Mouse (Mus musculus) forebrain, postnatal 0 days (tissue): Measurements from ENCODE around the gene Cd180. TPM values are rescaled to one million over a fixed set of nuclear protein-coding genes. Genes with fewer than 3 reads are reported as not detected.

ENCODE experiments used
- ATAC-seq: fragments of 200-750 bp; cut with Nextera tagmentation; 2 replicates; pipeline ENCODE4 v1.8.0; 2017; ENCODE audit warnings: mild to moderate bottlenecking, moderate library complexity
- DNase-seq: peaks from one replicate; pipeline ENCODE4 v3.0.0-alpha.2; 2015
- H3K27ac ChIP-seq: fragments of 300-500 bp; sonication (generic); 2 replicates; pipeline ENCODE4 v1.5.1; 2014; ENCODE audit warnings: low read depth, mild to moderate bottlenecking, antibody characterized with exemption, low read length, moderate library complexity, mixed read lengths
- H3K27me3 ChIP-seq: fragments of 300-500 bp; sonication (generic); 2 replicates; pipeline ENCODE4 v1.6.1; 2014; ENCODE audit warnings: mild to moderate bottlenecking, low read length, mixed read lengths; ENCODE audit not compliant: insufficient read depth
- H3K36me3 ChIP-seq: fragments of 300-500 bp; sonication (generic); 2 replicates; pipeline ENCODE4 v1.6.1; 2014; ENCODE audit warnings: mild to moderate bottlenecking, moderate library complexity; ENCODE audit not compliant: insufficient read depth
- H3K4me1 ChIP-seq: fragments of 300-500 bp; sonication (generic); 2 replicates; pipeline ENCODE4 v1.6.1; 2014; ENCODE audit warnings: antibody characterized with exemption; ENCODE audit not compliant: insufficient read depth
- H3K4me2 ChIP-seq: fragments of 300-500 bp; sonication (generic); 2 replicates; pipeline ENCODE4 v1.6.1; 2014; ENCODE audit warnings: low read depth, mild to moderate bottlenecking, moderate library complexity
- H3K4me3 ChIP-seq: fragments of 300-500 bp; sonication (generic); 2 replicates; pipeline ENCODE4 v1.5.1; 2014; ENCODE audit warnings: low read depth, low read length, mixed read lengths
- H3K9ac ChIP-seq: fragments of 300-500 bp; sonication (generic); 2 replicates; pipeline ENCODE4 v1.6.1; 2014; ENCODE audit warnings: mild to moderate bottlenecking
- H3K9me3 ChIP-seq: fragments of 300-500 bp; sonication (generic); 2 replicates; pipeline ENCODE4 v1.6.1; 2016; ENCODE audit warnings: low read length
- CTCF ChIP-seq: sonication (generic); IDR thresholded peaks from 2 replicates; pipeline ENCODE4 v1.5.1; 2016; ENCODE audit warnings: antibody characterized with exemption, control low read depth, low read depth
- WGBS: fragments of 180-500 bp; shearing (Covaris S2); extraction: QIAGEN DNeasy Blood & Tissue Kit; methylation state at CpG from one replicate; pipeline ENCODE4 v1.1.7; 2014; 5-methylcytosine and 5-hydroxymethylcytosine counted together
- polyA plus RNA-seq: library from polyadenylated mRNA; unstranded; fragments of >200 nt; fragmentation: Nextera tagmentation; extraction: Ambion mirVana; gene quantifications from 2 replicates; pipeline ENCODE4 v1.2.1, GENCODE M21; 2015
- total RNA-seq: library from RNA; depleted of rRNA; stranded (reverse); fragments of >200 nt; gene quantifications from 2 replicates; pipeline ENCODE4 v1.2.3, GENCODE M21; 2014

Gene Cd180
- total and polyA plus RNA-seq, 2 experiments from 2014 or later = 0.56 to 0.57 TPM

DNA sequence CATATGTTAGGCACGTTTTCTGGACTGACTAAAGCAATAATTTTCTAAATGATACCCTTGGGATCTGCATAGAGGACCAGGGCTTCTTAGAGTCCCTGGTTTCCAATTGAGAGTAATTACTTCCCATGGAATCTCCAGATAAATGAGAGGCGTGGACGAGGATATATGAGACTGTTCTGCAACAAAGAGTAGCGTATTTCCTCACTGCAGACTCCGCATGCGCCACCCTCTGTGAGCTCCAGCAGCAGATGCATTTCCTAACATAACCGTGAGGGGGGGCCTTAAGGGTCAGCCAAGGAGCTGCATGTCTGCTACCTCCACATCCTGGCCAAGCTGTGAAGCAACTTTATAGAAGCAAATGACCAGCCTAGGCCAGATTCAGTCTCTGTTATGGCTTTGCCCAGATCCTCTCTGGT lies 81.4 kb downstream of the Cd180 start:
- H3K36me3 ChIP-seq = peaks cover 3% of the 10 kb centered on the region; the same call in 1 of the 2 replicates
- peak; percentile 32; the same call in 1 of the 2 replicates for TF ChIP-seq CTCF
- no peaks in the 10 kb centered on the region for H3K27me3 ChIP-seq
- no peak overlapping the region for H3K9ac ChIP-seq
- ATAC-seq (peak; percentile 48), DNase-seq (peak; percentile 29)
- WGBS = 58% methylated on average over 7 of the region's 7 CpGs
- H3K27ac ChIP-seq = no peak overlapping the region
- no peak overlapping the region for H3K4me3 ChIP-seq
- no peaks in the 10 kb centered on the region for H3K9me3 ChIP-seq
- 0 out of 2 replicates have a peak overlapping the region, but pooled peaks have one; percentile 6 for H3K4me2 ChIP-seq
- H3K4me1 ChIP-seq = no peaks in the 10 kb centered on the region

DNA sequence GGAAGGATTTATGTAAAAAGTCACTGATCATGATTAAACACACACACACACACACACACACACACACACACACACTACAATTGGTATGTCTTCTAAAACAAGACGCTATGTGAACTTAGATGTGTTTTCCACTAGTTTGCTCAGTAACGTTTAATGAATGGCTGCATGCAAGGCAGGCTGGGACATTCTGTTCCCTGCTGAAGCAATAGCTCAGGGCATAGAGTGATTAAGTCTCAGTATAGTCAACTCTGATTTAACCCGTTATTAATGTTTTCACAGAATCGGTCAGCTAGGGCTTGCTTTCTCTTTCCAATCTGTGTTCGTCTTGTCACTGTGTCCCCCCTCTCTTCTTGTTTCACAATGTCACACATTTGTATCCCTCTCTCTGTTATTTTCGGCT lies 82.1 kb downstream of the Cd180 start:
- H3K27ac ChIP-seq = no peak overlapping the region
- TF ChIP-seq CTCF = no peak
- peaks cover 3% of the 10 kb centered on the region; the same call in 1 of the 2 replicates for H3K36me3 ChIP-seq
- H3K9me3 ChIP-seq = no peaks in the 10 kb centered on the region
- ATAC-seq (no peak), DNase-seq (no peak)
- H3K9ac ChIP-seq = no peak overlapping the region
- H3K4me3 ChIP-seq = no peak overlapping the region
- H3K4me2 ChIP-seq = no peak overlapping the region
- WGBS = 77% methylated on average over 6 of the region's 6 CpGs
- no peaks in the 10 kb centered on the region for H3K4me1 ChIP-seq
- no peaks in the 10 kb centered on the region for H3K27me3 ChIP-seq

DNA sequence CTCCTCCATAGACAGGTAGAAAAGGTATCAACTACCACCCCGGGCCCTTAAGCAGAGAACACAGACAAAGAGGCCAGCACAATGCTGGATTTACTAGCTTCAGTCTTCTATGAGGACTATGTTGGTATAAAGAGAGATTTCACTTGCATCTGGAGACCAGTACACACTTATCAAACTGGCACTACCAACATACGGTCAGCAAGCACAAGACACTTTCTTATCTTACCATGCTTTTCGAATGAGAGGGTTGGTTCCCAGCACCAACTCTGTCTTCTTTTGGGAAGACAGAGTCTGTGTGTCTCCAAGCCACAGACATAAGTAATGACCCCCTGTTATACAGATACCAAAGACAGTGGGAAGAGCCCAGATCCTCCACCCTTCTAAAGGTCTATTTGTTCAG lies 85.5 kb downstream of the Cd180 start:
- no peak for TF ChIP-seq CTCF
- DNase-seq (no peak), ATAC-seq (no peak)
- H3K27ac ChIP-seq = no peak overlapping the region
- peaks cover 3% of the 10 kb centered on the region for H3K36me3 ChIP-seq
- WGBS = 97% methylated on average over 3 of the region's 3 CpGs
- no peaks in the 10 kb centered on the region for H3K27me3 ChIP-seq
- no peak overlapping the region for H3K9ac ChIP-seq
- no peaks in the 10 kb centered on the region for H3K4me1 ChIP-seq
- no peak overlapping the region for H3K4me3 ChIP-seq
- no peak overlapping the region for H3K4me2 ChIP-seq
- no peaks in the 10 kb centered on the region for H3K9me3 ChIP-seq

DNA sequence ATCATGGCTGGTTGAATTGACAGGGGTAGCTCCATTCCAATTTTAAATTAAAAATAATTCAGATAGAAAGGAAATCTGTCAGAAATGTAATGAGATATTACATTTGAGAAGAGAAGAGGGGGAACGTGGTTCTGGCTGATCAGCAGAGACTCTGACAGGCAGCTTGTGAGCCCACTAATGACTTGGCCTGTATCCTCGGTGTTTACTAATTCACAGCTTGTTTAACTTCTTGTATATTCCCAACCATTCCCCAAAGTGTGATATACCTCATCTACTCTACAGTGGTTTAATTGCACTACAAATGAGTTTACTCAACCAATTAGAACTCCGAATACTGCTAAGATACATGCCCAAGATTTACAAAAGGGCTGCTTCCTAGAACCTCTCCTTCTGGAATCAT lies 85.9 kb downstream of the Cd180 start:
- Histone ChIP-seq H3K4me2 (no peak overlapping the region), H3K27ac (no peak overlapping the region), H3K9ac (no peak overlapping the region), H3K9me3 (no peaks in the 10 kb centered on the region), H3K27me3 (no peaks in the 10 kb centered on the region), H3K36me3 (no peaks in the 10 kb centered on the region; the same call in 1 of the 2 replicates), H3K4me1 (no peaks in the 10 kb centered on the region), H3K4me3 (no peak overlapping the region)
- ATAC-seq (peak; percentile 20; the same call in 1 of the 2 replicates), DNase-seq (no peak)
- 47% methylated on average over 3 of the region's 3 CpGs for WGBS
- no peak for TF ChIP-seq CTCF

DNA sequence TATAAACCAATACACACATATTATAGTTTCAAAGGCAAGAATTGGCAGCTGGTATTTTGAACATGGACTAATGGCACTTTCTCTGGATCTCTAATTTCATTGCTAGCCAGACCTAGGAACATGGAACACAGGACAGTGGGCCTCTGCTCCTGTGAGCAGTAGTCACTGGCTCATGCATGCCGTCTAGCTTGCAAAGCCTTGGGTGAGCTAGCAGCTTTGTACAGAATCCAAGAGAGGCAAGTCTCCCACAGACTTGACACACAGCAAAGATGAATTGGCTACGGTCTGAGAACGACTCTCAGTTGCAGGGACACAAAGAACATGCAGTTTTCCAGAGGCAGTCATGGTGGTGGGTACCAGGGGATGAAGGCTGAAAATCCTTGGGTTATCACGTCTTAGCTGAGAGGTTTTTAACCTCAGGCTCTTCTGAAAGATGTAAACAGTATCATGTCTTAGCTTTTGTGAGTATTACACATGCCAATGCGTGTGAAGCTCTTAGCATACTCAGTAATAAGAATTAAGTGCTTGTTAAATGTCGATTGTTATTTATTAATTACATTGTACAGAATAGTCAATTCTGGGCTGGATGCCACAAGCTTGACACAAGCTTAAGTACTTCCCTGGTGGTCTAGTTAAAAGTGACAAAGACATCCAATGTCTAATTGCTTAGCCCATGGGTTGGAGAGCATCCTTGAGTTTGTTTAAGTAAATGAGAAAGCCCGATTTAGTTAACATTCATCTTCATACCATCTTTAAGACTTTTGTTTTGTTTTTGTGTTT lies 90.4 kb downstream of the Cd180 start:
- TF ChIP-seq CTCF = no peak
- Histone ChIP-seq H3K9me3 (no peaks in the 10 kb centered on the region), H3K4me3 (no peak overlapping the region), H3K4me2 (no peak overlapping the region), H3K9ac (no peak overlapping the region), H3K36me3 (no peaks in the 10 kb centered on the region; the same call in 1 of the 2 replicates), H3K27ac (no peak overlapping the region), H3K4me1 (no peaks in the 10 kb centered on the region), H3K27me3 (no peaks in the 10 kb centered on the region)
- no peak for ATAC-seq
- 25% methylated on average over 7 of the region's 7 CpGs for WGBS
- peak; percentile 19 for DNase-seq

DNA sequence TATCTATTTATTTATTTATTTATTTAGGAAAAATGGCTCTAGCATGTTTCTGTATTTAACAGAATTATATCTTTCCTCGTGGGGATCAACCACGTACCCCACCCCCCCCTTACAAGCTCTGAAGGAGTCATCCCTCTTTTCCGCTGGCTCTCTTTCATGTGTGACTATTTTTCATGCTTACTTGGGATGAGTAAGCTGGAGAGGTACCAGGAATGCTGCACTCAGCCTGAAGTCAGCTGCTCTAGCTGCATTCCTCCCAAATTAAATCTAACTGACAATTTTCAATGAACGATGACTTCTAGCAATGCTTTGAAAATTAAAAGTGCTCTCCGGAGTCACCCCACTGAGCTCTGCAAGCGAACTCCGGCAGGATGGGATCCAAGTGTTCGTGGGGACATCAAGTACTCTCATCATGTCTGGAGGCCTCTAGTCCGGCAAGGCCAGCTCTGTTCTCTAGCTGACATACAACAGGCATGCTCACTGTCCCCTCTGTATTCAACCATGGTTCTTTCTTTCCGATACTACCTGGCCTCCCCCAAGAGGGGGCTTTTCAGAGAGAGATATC lies 93.4 kb downstream of the Cd180 start:
- no peak overlapping the region for H3K27ac ChIP-seq
- H3K27me3 ChIP-seq = no peaks in the 10 kb centered on the region
- no peak overlapping the region for H3K4me3 ChIP-seq
- no peaks in the 10 kb centered on the region for H3K4me1 ChIP-seq
- no peak overlapping the region for H3K9ac ChIP-seq
- no peak for DNase-seq
- no peaks in the 10 kb centered on the region; the same call in 1 of the 2 replicates for H3K36me3 ChIP-seq
- 86% methylated on average over 10 of the region's 10 CpGs for WGBS
- TF ChIP-seq CTCF = no peak
- no peak for ATAC-seq
- no peak overlapping the region for H3K4me2 ChIP-seq
- no peaks in the 10 kb centered on the region for H3K9me3 ChIP-seq
